Mouse (Mus musculus): ENCODE data around the gene Akt3. TPM values are rescaled to one million over a fixed set of nuclear protein-coding genes. Genes with fewer than 3 reads are reported as not detected.

Gene Akt3
- polyA plus RNA-seq, 2 experiments = 7.2 to 14.5 TPM

- H3K27ac ChIP-seq (replicated peaks; ENCODE audit: low read depth, low read length) = no peak overlapping the region
- H3K9ac ChIP-seq (ENCODE audit: low read depth, low read length, severe bottlenecking) = no peak overlapping the region
- WGBS = 92% methylated on average over 5 of the region's 5 CpGs
- H3K4me1 ChIP-seq (ENCODE audit: control insufficient read depth, insufficient read depth, low read length) = 0 out of 2 replicates have a peak, but pooled peaks cover 2% of the 10 kb centered on the region
- H3K9me3 ChIP-seq (ENCODE audit: control insufficient read depth, low read length) = no peaks in the 10 kb centered on the region
- H3K4me2 ChIP-seq (replicated peaks; ENCODE audit: low read depth, low read length, severe bottlenecking) = no peak overlapping the region
- H3K4me3 ChIP-seq (replicated peaks; ENCODE audit: low read length) = no peak overlapping the region
- H3K36me3 ChIP-seq (ENCODE audit: control insufficient read depth, insufficient read depth, low read length) = peaks cover 8% of the 10 kb centered on the region; the same call in 1 of the 2 replicates
- H3K27me3 ChIP-seq (ENCODE audit: control insufficient read depth, insufficient read depth, low read length) = no peaks in the 10 kb centered on the region
- no peak for ATAC-seq (ENCODE audit: low FRiP score, low read depth)
- no peak for TF ChIP-seq POLR2A (IDR thresholded peaks at IDR 0.05; ENCODE audit: borderline replicate concordance, extremely low read depth, insufficient read depth, insufficient read length)
- DNase-seq (ENCODE audit: low spot score) = no peak
Observed at GRCm38 (mm10) chr1:177019668-177020067, 238.3 kb downstream of the Akt3 start.

DNA sequence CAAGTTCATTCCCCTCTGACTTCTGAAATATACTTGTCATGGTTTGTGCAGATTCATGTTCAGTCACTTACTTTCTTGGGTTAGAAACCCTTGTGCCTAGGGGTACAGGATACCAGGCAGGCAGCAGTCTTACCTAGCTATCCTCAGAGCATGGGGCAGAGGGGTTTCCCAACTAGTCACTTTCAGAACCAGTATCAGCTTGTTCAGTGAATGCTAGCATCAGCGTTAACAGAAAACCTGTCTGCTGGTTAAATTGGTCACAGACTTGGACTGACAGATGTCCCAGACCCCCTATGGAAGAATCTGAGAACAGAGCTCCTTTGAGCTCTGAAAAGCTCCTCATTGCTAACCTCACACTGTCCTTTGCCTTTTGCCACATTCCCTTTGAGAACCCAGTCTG is 239.3 kb downstream of the Akt3 start:
- Histone ChIP-seq H3K27me3 (ENCODE audit: control insufficient read depth, insufficient read depth, low read length) (no peaks in the 10 kb centered on the region), H3K9me3 (ENCODE audit: control insufficient read depth, low read length) (no peaks in the 10 kb centered on the region), H3K4me1 (ENCODE audit: control insufficient read depth, insufficient read depth, low read length) (0 out of 2 replicates have a peak, but pooled peaks cover 2% of the 10 kb centered on the region), H3K36me3 (ENCODE audit: control insufficient read depth, insufficient read depth, low read length) (peaks cover 8% of the 10 kb centered on the region; the same call in 1 of the 2 replicates), H3K9ac (ENCODE audit: low read depth, low read length, severe bottlenecking) (no peak overlapping the region), H3K4me2 (replicated peaks; ENCODE audit: low read depth, low read length, severe bottlenecking) (no peak overlapping the region), H3K4me3 (replicated peaks; ENCODE audit: low read length) (no peak overlapping the region), H3K27ac (replicated peaks; ENCODE audit: low read depth, low read length) (no peak overlapping the region)
- DNase-seq (ENCODE audit: low spot score) (no peak), ATAC-seq (ENCODE audit: low FRiP score, low read depth) (no peak)
- TF ChIP-seq POLR2A (IDR thresholded peaks at IDR 0.05; ENCODE audit: borderline replicate concordance, extremely low read depth, insufficient read depth, insufficient read length) = no peak
- 82% methylated on average over 1 of the region's 1 CpGs for WGBS

- H3K36me3 ChIP-seq (ENCODE audit: control insufficient read depth, insufficient read depth, low read length) = no peaks in the 10 kb centered on the region
- no peak overlapping the region for H3K27ac ChIP-seq (replicated peaks; ENCODE audit: low read depth, low read length)
- 0 out of 2 replicates have a peak, but pooled peaks cover 2% of the 10 kb centered on the region for H3K4me1 ChIP-seq (ENCODE audit: control insufficient read depth, insufficient read depth, low read length)
- no peak overlapping the region for H3K9ac ChIP-seq (ENCODE audit: low read depth, low read length, severe bottlenecking)
- no peak for TF ChIP-seq POLR2A (IDR thresholded peaks at IDR 0.05; ENCODE audit: borderline replicate concordance, extremely low read depth, insufficient read depth, insufficient read length)
- ATAC-seq (ENCODE audit: low FRiP score, low read depth) = no peak
- H3K9me3 ChIP-seq (ENCODE audit: control insufficient read depth, low read length) = no peaks in the 10 kb centered on the region
- no peak for DNase-seq (ENCODE audit: low spot score)
- no peak overlapping the region for H3K4me3 ChIP-seq (replicated peaks; ENCODE audit: low read length)
- H3K27me3 ChIP-seq (ENCODE audit: control insufficient read depth, insufficient read depth, low read length) = no peaks in the 10 kb centered on the region
- 82% methylated on average over 2 of the region's 2 CpGs for WGBS
- H3K4me2 ChIP-seq (replicated peaks; ENCODE audit: low read depth, low read length, severe bottlenecking) = no peak overlapping the region
Observed at GRCm38 (mm10) chr1:177016729-177017128, 241.3 kb downstream of the Akt3 start.

GRCm38 (mm10) chr1:177015917-177016316 is 242.1 kb downstream of the Akt3 start:
- H3K4me1 ChIP-seq (ENCODE audit: control insufficient read depth, insufficient read depth, low read length) = 0 out of 2 replicates have a peak, but pooled peaks cover 2% of the 10 kb centered on the region
- no peaks in the 10 kb centered on the region for H3K9me3 ChIP-seq (ENCODE audit: control insufficient read depth, low read length)
- no peak overlapping the region for H3K27ac ChIP-seq (replicated peaks; ENCODE audit: low read depth, low read length)
- ATAC-seq (ENCODE audit: low FRiP score, low read depth) (no peak), DNase-seq (ENCODE audit: low spot score) (peak; percentile 31)
- 50% methylated on average over 3 of the region's 3 CpGs for WGBS
- no peak for TF ChIP-seq POLR2A (IDR thresholded peaks at IDR 0.05; ENCODE audit: borderline replicate concordance, extremely low read depth, insufficient read depth, insufficient read length)
- no peak overlapping the region for H3K4me3 ChIP-seq (replicated peaks; ENCODE audit: low read length)
- H3K27me3 ChIP-seq (ENCODE audit: control insufficient read depth, insufficient read depth, low read length) = no peaks in the 10 kb centered on the region
- no peak overlapping the region for H3K4me2 ChIP-seq (replicated peaks; ENCODE audit: low read depth, low read length, severe bottlenecking)
- H3K36me3 ChIP-seq (ENCODE audit: control insufficient read depth, insufficient read depth, low read length) = no peaks in the 10 kb centered on the region
- no peak overlapping the region for H3K9ac ChIP-seq (ENCODE audit: low read depth, low read length, severe bottlenecking)

GRCm38 (mm10) chr1:177014921-177015439 is 243.0 kb downstream of the Akt3 start:
- Histone ChIP-seq H3K9me3 (ENCODE audit: control insufficient read depth, low read length) (no peaks in the 10 kb centered on the region), H3K27ac (replicated peaks; ENCODE audit: low read depth, low read length) (no peak overlapping the region), H3K27me3 (ENCODE audit: control insufficient read depth, insufficient read depth, low read length) (no peaks in the 10 kb centered on the region), H3K4me2 (replicated peaks; ENCODE audit: low read depth, low read length, severe bottlenecking) (no peak overlapping the region), H3K4me1 (ENCODE audit: control insufficient read depth, insufficient read depth, low read length) (0 out of 2 replicates have a peak, but pooled peaks cover 2% of the 10 kb centered on the region), H3K36me3 (ENCODE audit: control insufficient read depth, insufficient read depth, low read length) (no peaks in the 10 kb centered on the region), H3K4me3 (replicated peaks; ENCODE audit: low read length) (no peak overlapping the region), H3K9ac (ENCODE audit: low read depth, low read length, severe bottlenecking) (no peak overlapping the region)
- no peak for ATAC-seq (ENCODE audit: low FRiP score, low read depth)
- 72% methylated on average over 6 of the region's 6 CpGs for WGBS
- no peak for TF ChIP-seq POLR2A (IDR thresholded peaks at IDR 0.05; ENCODE audit: borderline replicate concordance, extremely low read depth, insufficient read depth, insufficient read length)
- no peak for DNase-seq (ENCODE audit: low spot score)
